Mouse (Mus musculus) MEL (cell line): ENCODE results near the gene A530016L24Rik. TPM values are rescaled to one million over a fixed set of nuclear protein-coding genes. Genes with fewer than 3 reads are reported as not detected.

Experiments used
- DNase-seq: peaks from one replicate; pipeline ENCODE4 v3.0.0; 2011; ENCODE audit warnings: low read depth, low spot score
- H3K27ac ChIP-seq: 2 replicates; pipeline ENCODE4 v1.5.1; 2012; ENCODE audit warnings: low read depth, mild to moderate bottlenecking, control low read depth, low read length, moderate library complexity; ENCODE audit not compliant: control insufficient read depth
- H3K27me3 ChIP-seq, 2 experiments: fragments of 150-350 bp in 1 of 2; sonication (generic) in 1 of 2; 2 replicates each; pipeline ENCODE4 v1.6.1; 2012; ENCODE audit warnings: low read length in 2 of 2, mild to moderate bottlenecking in 2 of 2, improper control_type of control experiment in 1 of 2, moderate library complexity in 1 of 2; ENCODE audit not compliant: insufficient read depth in 2 of 2, control insufficient read depth in 1 of 2
- H3K36me3 ChIP-seq, 2 experiments: 2 replicates each; pipeline ENCODE4 v1.6.1; 2012 to 2014; ENCODE audit warnings: low read length in 2 of 2, improper control_type of control experiment in 1 of 2, inconsistent platforms in 1 of 2, mild to moderate bottlenecking in 1 of 2; ENCODE audit not compliant: insufficient read depth in 2 of 2, control insufficient read depth in 1 of 2
- H3K4me1 ChIP-seq, 2 experiments: fragments of 150-350 bp in 1 of 2; sonication (generic) in 1 of 2; 2 replicates each; pipeline ENCODE4 v1.6.1; 2012; ENCODE audit warnings: low read length in 2 of 2, improper control_type of control experiment in 1 of 2, mild to moderate bottlenecking in 1 of 2; ENCODE audit not compliant: insufficient read depth in 2 of 2, control insufficient read depth in 1 of 2
- H3K4me3 ChIP-seq, 2 experiments: fragments of 150-350 bp in 1 of 2; sonication (generic) in 1 of 2; 2 replicates each; pipeline ENCODE4 v1.5.1; 2012; ENCODE audit warnings: low read depth in 2 of 2, low read length in 2 of 2, mild to moderate bottlenecking in 2 of 2, moderate library complexity in 2 of 2, control low read depth in 1 of 2, improper control_type of control experiment in 1 of 2; ENCODE audit not compliant: control insufficient read depth in 1 of 2, insufficient read depth in 1 of 2
- H3K79me2 ChIP-seq: 2 replicates; pipeline ENCODE4 v1.6.1; 2012; ENCODE audit warnings: mild to moderate bottlenecking, low read length, moderate library complexity; ENCODE audit not compliant: control insufficient read depth, poor library complexity, insufficient read depth
- H3K9ac ChIP-seq: 2 replicates; pipeline ENCODE4 v1.6.1; 2012; ENCODE audit warnings: low read depth, mild to moderate bottlenecking, control low read depth, low read length, moderate library complexity; ENCODE audit not compliant: control insufficient read depth, poor library complexity, severe bottlenecking
- H3K9me3 ChIP-seq: fragments of 150-350 bp; sonication (generic); replicated peaks from 2 replicates; pipeline ENCODE4 v1.6.1; 2012; ENCODE audit warnings: mild to moderate bottlenecking, low read length, improper control_type of control experiment, moderate library complexity; ENCODE audit not compliant: insufficient read depth
- CTCF ChIP-seq, 3 experiments: IDR thresholded peaks in 2 of 3; conservative IDR thresholded peaks in 1 of 3; 2 replicates each; pipeline ENCODE4 v1.5.1; 2011 to 2012; ENCODE audit warnings: low read length in 3 of 3, low read depth in 2 of 3, mild to moderate bottlenecking in 2 of 3, improper control_type of control experiment in 1 of 3, inconsistent platforms in 1 of 3, mixed read lengths in 1 of 3, moderate library complexity in 1 of 3; ENCODE audit not compliant: control insufficient read depth in 1 of 3, insufficient read depth in 1 of 3, poor library complexity in 1 of 3, severe bottlenecking in 1 of 3
- E2F4 ChIP-seq: IDR thresholded peaks from 2 replicates; pipeline ENCODE4 v1.6.1; 2011; ENCODE audit warnings: low read depth, low read length, improper control_type of control experiment, borderline replicate concordance
- ELF1 ChIP-seq: IDR thresholded peaks from 2 replicates; pipeline ENCODE4 v1.6.1; 2014; ENCODE audit warnings: low read depth, mild to moderate bottlenecking, inconsistent platforms, low read length, improper control_type of control experiment, moderate library complexity
- ETS1 ChIP-seq: IDR thresholded peaks from 2 replicates; pipeline ENCODE4 v1.6.1; 2012; ENCODE audit warnings: low read depth, mild to moderate bottlenecking, inconsistent platforms, low read length, improper control_type of control experiment, moderate library complexity
- KAT2A ChIP-seq: conservative IDR thresholded peaks from 2 replicates; pipeline ENCODE4 v1.6.1; 2012; ENCODE audit warnings: low read depth, low read length, improper control_type of control experiment, inconsistent platforms
- MEF2A ChIP-seq: IDR thresholded peaks from 2 replicates; pipeline ENCODE4 v1.6.1; 2014; ENCODE audit warnings: low read depth, mild to moderate bottlenecking, inconsistent platforms, low read length, improper control_type of control experiment; ENCODE audit not compliant: poor library complexity, insufficient replicate concordance, severe bottlenecking; ENCODE audit errors: extremely low read depth
- MXI1 ChIP-seq: IDR thresholded peaks from 2 replicates; pipeline ENCODE4 v1.6.1; 2011; ENCODE audit warnings: mild to moderate bottlenecking, low read depth, low read length, improper control_type of control experiment
- MYB ChIP-seq: IDR thresholded peaks from 2 replicates; pipeline ENCODE4 v1.6.1; 2011; ENCODE audit warnings: mild to moderate bottlenecking, low read depth, low read length, improper control_type of control experiment
- MYC ChIP-seq: IDR thresholded peaks from 2 replicates; pipeline ENCODE4 v1.6.1; 2011; ENCODE audit warnings: low read depth, mild to moderate bottlenecking, low read length, improper control_type of control experiment, moderate library complexity
- NELFE ChIP-seq: IDR thresholded peaks from 2 replicates; pipeline ENCODE4 v1.6.1; 2011; ENCODE audit warnings: low read depth, low read length, improper control_type of control experiment
- NRF1 ChIP-seq: IDR thresholded peaks from 2 replicates; pipeline ENCODE4 v1.6.1; 2014; ENCODE audit warnings: low read depth, mild to moderate bottlenecking, inconsistent platforms, low read length, improper control_type of control experiment, moderate library complexity; ENCODE audit not compliant: poor library complexity, insufficient read depth, severe bottlenecking
- POLR2A ChIP-seq, 2 experiments: IDR thresholded peaks; 2 replicates each; pipeline ENCODE4 v1.6.1; 2011 to 2012; ENCODE audit warnings: low read length in 2 of 2, mild to moderate bottlenecking in 2 of 2, control low read depth in 1 of 2, improper control_type of control experiment in 1 of 2, low read depth in 1 of 2, moderate library complexity in 1 of 2; ENCODE audit not compliant: control insufficient read depth in 1 of 2, insufficient read depth in 1 of 2, poor library complexity in 1 of 2
- POLR2AphosphoS2 ChIP-seq: IDR thresholded peaks from 2 replicates; pipeline ENCODE4 v1.6.1; 2011; ENCODE audit warnings: low read length, improper control_type of control experiment
- RAD21 ChIP-seq: IDR thresholded peaks from 2 replicates; pipeline ENCODE4 v1.6.1; 2011; ENCODE audit warnings: mild to moderate bottlenecking, low read depth, low read length, improper control_type of control experiment
- RCOR1 ChIP-seq: IDR thresholded peaks from 2 replicates; pipeline ENCODE4 v1.6.1; 2012; ENCODE audit warnings: low read depth, mild to moderate bottlenecking, inconsistent platforms, low read length, improper control_type of control experiment
- SIN3A ChIP-seq: IDR thresholded peaks from 2 replicates; pipeline ENCODE4 v1.6.1; 2012; ENCODE audit warnings: low read length, improper control_type of control experiment, inconsistent platforms
- TAL1 ChIP-seq: IDR thresholded peaks from 2 replicates; pipeline ENCODE4 v1.6.1; 2012; ENCODE audit warnings: mild to moderate bottlenecking, inconsistent platforms, low read length, moderate library complexity, mixed read lengths
- TBP ChIP-seq: IDR thresholded peaks from 2 replicates; pipeline ENCODE4 v1.8.0; 2011; ENCODE audit warnings: low read depth, low read length, improper control_type of control experiment
- TCF12 ChIP-seq: IDR thresholded peaks from 2 replicates; pipeline ENCODE4 v1.6.1; 2014; ENCODE audit warnings: low read depth, mild to moderate bottlenecking, inconsistent platforms, low read length, improper control_type of control experiment, moderate library complexity
- UBTF ChIP-seq: IDR thresholded peaks from 2 replicates; pipeline ENCODE4 v1.6.1; 2012; ENCODE audit warnings: low read depth, mild to moderate bottlenecking, inconsistent platforms, low read length, improper control_type of control experiment, moderate library complexity, borderline replicate concordance; ENCODE audit not compliant: insufficient read depth
- USF1 ChIP-seq: IDR thresholded peaks from 2 replicates; pipeline ENCODE4 v1.6.1; 2014; ENCODE audit warnings: low read depth, mild to moderate bottlenecking, inconsistent platforms, low read length, improper control_type of control experiment, moderate library complexity
- ZC3H11A ChIP-seq: IDR thresholded peaks from 2 replicates; pipeline ENCODE4 v1.6.1; 2012; ENCODE audit warnings: low read depth, mild to moderate bottlenecking, inconsistent platforms, low read length, improper control_type of control experiment
- ZMIZ1 ChIP-seq: IDR thresholded peaks from 2 replicates; pipeline ENCODE4 v1.6.1; 2012; ENCODE audit warnings: low read depth, mild to moderate bottlenecking, inconsistent platforms, low read length, improper control_type of control experiment, moderate library complexity
- ZNF384 ChIP-seq: IDR thresholded peaks from 2 replicates; pipeline ENCODE4 v1.6.1; 2012; ENCODE audit warnings: low read depth, mild to moderate bottlenecking, inconsistent platforms, low read length, improper control_type of control experiment
- polyA plus RNA-seq, 2 experiments: library from polyadenylated mRNA; stranded (reverse) in 1 of 2; unstranded in 1 of 2; fragments of >175 nt in 1 of 2; fragments of >200 nt in 1 of 2; gene quantifications; 2 replicates each; pipeline versions ENCODE4 v1.2.1 to v1.2.4; 2012; ENCODE audit warnings: low replicate concordance in 2 of 2, low read depth in 1 of 2; ENCODE audit not compliant: insufficient read length in 2 of 2, insufficient read depth in 1 of 2, missing spikeins in 1 of 2
- total RNA-seq: library from RNA; depleted of rRNA; stranded (reverse); fragments of 300-350 nt; gene quantifications from 2 replicates; pipeline ENCODE4 v1.2.3, GENCODE M21; 2012; rRNA removed

Gene A530016L24Rik
- total RNA-seq (not detected in 2 replicates), polyA plus RNA-seq (not detected)

DNA sequence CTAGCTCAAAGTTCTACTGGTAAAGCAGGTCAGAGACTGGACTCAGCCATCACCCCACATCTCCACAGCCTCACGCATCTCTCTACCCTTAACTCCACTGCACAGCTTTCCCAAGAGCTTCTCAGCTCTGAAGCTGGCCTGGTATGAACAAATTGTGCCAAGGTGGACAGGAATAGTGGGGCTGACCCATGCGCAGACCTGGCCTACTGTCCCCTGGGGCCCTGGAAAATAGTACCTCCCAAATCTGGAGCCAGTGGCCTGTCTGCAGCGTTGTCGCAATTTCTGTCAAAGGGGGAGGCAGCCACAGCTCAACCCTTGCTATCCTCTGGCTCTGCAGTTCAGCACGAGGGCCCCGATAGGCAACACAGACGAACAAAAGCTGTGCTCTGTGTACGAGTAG, at the start of gene A530016L24Rik:
TSS of gene A530016L24Rik (plus strand) at position 315 of the 400 bp plus-strand sequence.
- no peaks in the 10 kb centered on the region for H3K36me3 ChIP-seq
- H3K27ac ChIP-seq: no peak within 1 kb of the TSS
- no peak within 1 kb of the TSS for H3K9ac ChIP-seq
- H3K27me3 ChIP-seq: no peaks in the 10 kb centered on the region
- no peaks in the 10 kb centered on the region for H3K79me2 ChIP-seq
- DNase-seq: no peak
- H3K4me3 ChIP-seq: no peak within 1 kb of the TSS
- H3K4me1 ChIP-seq: no peaks in the 10 kb centered on the region
- TF ChIP-seq KAT2A: no peak
- TF ChIP-seq ZC3H11A: no peak
- TF ChIP-seq TCF12: no peak
- no peak for TF ChIP-seq UBTF
- TF ChIP-seq POLR2A (IDR thresholded peaks at IDR 0.05; ENCODE audit: control insufficient read depth in 1 of 2, insufficient read depth in 1 of 2, low read depth in 1 of 2, low read length in 2 of 2, poor library complexity in 1 of 2): no peak
- TF ChIP-seq E2F4: no peak
- no peak for TF ChIP-seq CTCF (IDR thresholded peaks at IDR 0.05 in 2 of 3, conservative IDR thresholded peaks at IDR 0.05 in 1 of 3; ENCODE audit: control insufficient read depth in 1 of 3, insufficient read depth in 1 of 3, low read depth in 2 of 3, low read length in 3 of 3, poor library complexity in 1 of 3, severe bottlenecking in 1 of 3)
- H3K9me3 ChIP-seq: no peaks in the 10 kb centered on the region

DNA sequence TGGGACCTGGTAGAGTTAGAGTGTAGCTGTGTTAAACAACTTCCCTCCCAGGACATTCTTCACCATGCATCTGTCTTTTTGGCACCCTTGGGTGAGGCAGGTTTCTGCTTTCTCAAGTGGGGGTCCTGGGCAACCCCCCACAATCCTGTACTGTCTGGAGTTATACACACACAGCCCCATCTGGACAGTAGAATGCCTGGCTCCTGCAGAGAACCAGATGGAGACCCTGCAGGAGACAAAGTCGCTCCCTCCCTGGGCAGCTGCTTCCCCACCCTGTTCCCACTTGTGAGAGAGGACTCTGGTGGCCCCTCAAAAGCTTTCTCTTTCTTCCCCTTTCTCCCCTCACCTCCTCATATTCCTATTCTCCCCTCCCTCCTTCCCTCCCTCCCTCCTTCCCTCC, 49.3 kb upstream of the A530016L24Rik start:
- H3K27me3 ChIP-seq: no peaks in the 10 kb centered on the region
- H3K36me3 ChIP-seq: no peaks in the 10 kb centered on the region
- no peaks in the 10 kb centered on the region for H3K79me2 ChIP-seq
- H3K4me1 ChIP-seq: no peaks in the 10 kb centered on the region
- H3K4me3 ChIP-seq: no peak overlapping the region
- H3K9ac ChIP-seq: no peak overlapping the region
- H3K27ac ChIP-seq: no peak overlapping the region
- no peaks in the 10 kb centered on the region for H3K9me3 ChIP-seq
- TF ChIP-seq RCOR1 (no peak), TBP (no peak), MXI1 (no peak), USF1 (no peak), MYC (no peak)
- DNase-seq: no peak

DNA sequence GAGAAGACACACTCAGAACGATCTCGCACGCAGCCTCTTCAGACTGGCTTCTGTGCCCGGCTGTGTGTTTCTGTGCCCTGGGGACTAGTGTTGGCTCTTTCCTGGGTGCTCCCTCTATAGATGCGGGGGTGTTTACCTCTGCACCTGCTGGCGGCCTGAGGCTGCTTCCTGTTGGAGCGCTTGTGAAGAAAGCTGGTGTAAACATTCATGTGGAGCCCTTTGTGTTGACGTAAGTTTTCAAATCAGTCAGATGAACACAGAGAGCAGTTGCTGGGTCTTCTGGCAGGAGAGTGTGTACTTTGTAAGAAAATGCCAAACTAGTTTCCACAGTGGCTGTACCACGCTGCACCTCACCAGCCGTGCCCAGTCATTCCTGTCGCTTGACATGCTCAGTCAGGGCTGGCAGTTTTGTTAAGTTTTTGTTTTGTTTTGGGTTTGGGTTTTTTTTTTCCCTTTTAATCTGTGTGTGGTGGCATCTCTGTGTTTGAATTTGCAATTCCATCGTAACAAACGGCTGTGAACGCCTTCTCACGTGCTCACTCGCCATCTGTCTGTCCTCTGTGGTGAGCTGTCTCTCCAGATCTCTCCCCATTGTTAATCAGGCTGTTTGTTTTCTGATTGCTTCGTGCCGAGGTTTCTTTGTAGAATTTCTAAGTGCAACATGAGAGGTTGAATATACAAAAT, 40.0 kb upstream of the A530016L24Rik start:
- DNase-seq: no peak
- Histone ChIP-seq H3K4me3 (no peak overlapping the region), H3K9ac (no peak overlapping the region), H3K9me3 (no peaks in the 10 kb centered on the region), H3K79me2 (no peaks in the 10 kb centered on the region), H3K27ac (no peak overlapping the region), H3K36me3 (no peaks in the 10 kb centered on the region), H3K4me1 (no peaks in the 10 kb centered on the region), H3K27me3 (no peaks in the 10 kb centered on the region; a peak in 2 of 4 replicates)
- no peak for TF ChIP-seq CTCF (IDR thresholded peaks at IDR 0.05 in 2 of 3, conservative IDR thresholded peaks at IDR 0.05 in 1 of 3; ENCODE audit: control insufficient read depth in 1 of 3, insufficient read depth in 1 of 3, low read depth in 2 of 3, low read length in 3 of 3, poor library complexity in 1 of 3, severe bottlenecking in 1 of 3)
- TF ChIP-seq SIN3A: no peak
- TF ChIP-seq ZMIZ1: no peak
- TF ChIP-seq NELFE: no peak
- TF ChIP-seq ZNF384: no peak
- TF ChIP-seq ETS1: no peak
- no peak for TF ChIP-seq NRF1
- no peak for TF ChIP-seq MYB
- TF ChIP-seq UBTF: no peak
- TF ChIP-seq TAL1: no peak
- no peak for TF ChIP-seq POLR2AphosphoS2
- no peak for TF ChIP-seq MEF2A
- no peak for TF ChIP-seq RAD21
- no peak for TF ChIP-seq ELF1
- TF ChIP-seq MYC: no peak
